Mouse (Mus musculus) G1E (cell line): Measurements from ENCODE around the gene Cant1. TPM values are rescaled to one million over a fixed set of nuclear protein-coding genes. Genes with fewer than 3 reads are reported as not detected.

Experiments
- ATAC-seq: 2 replicates; pipeline ENCODE4 v1.8.0; 2016; ENCODE audit warnings: mild to moderate bottlenecking; ENCODE audit not compliant: insufficient number of reproducible peaks, poor library complexity, low FRiP score, severe bottlenecking; ENCODE audit errors: extremely low read depth
- DNase-seq: peaks from one replicate; pipeline ENCODE4 v3.0.0; 2012; ENCODE audit warnings: low spot score
- H3K27me3 ChIP-seq: 2 replicates; pipeline ENCODE4 v1.6.1; 2012; ENCODE audit warnings: mild to moderate bottlenecking, low read length, inconsistent platforms; ENCODE audit not compliant: insufficient read depth
- H3K36me3 ChIP-seq: replicated peaks from 2 replicates; pipeline ENCODE3; 2012; ENCODE audit warnings: mild to moderate bottlenecking, inconsistent platforms
- H3K4me1 ChIP-seq: 2 replicates; pipeline ENCODE4 v1.6.1; 2012; ENCODE audit warnings: low read depth, low read length, inconsistent platforms, mixed read lengths; ENCODE audit not compliant: insufficient read depth
- H3K4me3 ChIP-seq: 2 replicates; pipeline ENCODE4 v1.5.1; 2012; ENCODE audit warnings: low read depth, mild to moderate bottlenecking, inconsistent platforms, low read length, moderate library complexity, mixed read lengths
- H3K9me3 ChIP-seq: replicated peaks from 2 replicates; pipeline ENCODE4 v1.6.1; 2012; ENCODE audit warnings: inconsistent platforms
- CTCF ChIP-seq: IDR thresholded peaks from 2 replicates; pipeline ENCODE4 v1.5.1; 2012; ENCODE audit warnings: low read depth, low read length, inconsistent platforms, mixed read lengths
- GATA1 ChIP-seq: IDR thresholded peaks from 2 replicates; pipeline ENCODE4 v1.6.1; 2012; ENCODE audit warnings: borderline replicate concordance, low read length, inconsistent platforms, mixed read lengths
- GATA2 ChIP-seq: IDR thresholded peaks from 2 replicates; pipeline ENCODE4 v1.6.1; 2012; ENCODE audit warnings: low read depth, low read length, inconsistent platforms, borderline replicate concordance
- POLR2AphosphoS5 ChIP-seq: IDR thresholded peaks from 2 replicates; pipeline ENCODE4 v1.6.1; 2012; ENCODE audit warnings: low read depth, low read length, inconsistent platforms; ENCODE audit not compliant: insufficient replicate concordance
- TAL1 ChIP-seq: conservative IDR thresholded peaks from 2 replicates; pipeline ENCODE4 v1.6.1; 2012; ENCODE audit warnings: low read depth, low read length, inconsistent platforms, mixed read lengths
- polyA plus RNA-seq: library from polyadenylated mRNA; stranded (reverse); fragments of >175 nt; gene quantifications from 2 replicates; pipeline ENCODE4 v1.2.3, GENCODE M21; 2012
- total RNA-seq, 2 experiments: library from RNA; stranded (forward) in 1 of 2; stranded (reverse) in 1 of 2; fragments of 200-1000 nt in 1 of 2; fragments of >200 nt in 1 of 2; fragmentation: Nextera tagmentation in 1 of 2; gene quantifications; 2 replicates each; pipeline ENCODE4 v1.2.3; 2014 to 2017

Cant1 gene
- total and polyA plus RNA-seq, 3 experiments, result 14.9 to 47.2 (median 16.5) TPM

- no peaks in the 10 kb centered on the region for H3K9me3 ChIP-seq
- no peaks in the 10 kb centered on the region for H3K27me3 ChIP-seq
- ATAC-seq (no peak), DNase-seq (no peak)
- H3K36me3 ChIP-seq, result peaks cover 100% of the 10 kb centered on the region
- TF ChIP-seq CTCF (no peak), POLR2AphosphoS5 (no peak), TAL1 (no peak)
- no peak overlapping the region for H3K4me3 ChIP-seq
- H3K4me1 ChIP-seq, result no peaks in the 10 kb centered on the region
These were observed 8.4 kb downstream of the Cant1 start for GRCm38 (mm10) chr11:118410479-118410878.

DNA sequence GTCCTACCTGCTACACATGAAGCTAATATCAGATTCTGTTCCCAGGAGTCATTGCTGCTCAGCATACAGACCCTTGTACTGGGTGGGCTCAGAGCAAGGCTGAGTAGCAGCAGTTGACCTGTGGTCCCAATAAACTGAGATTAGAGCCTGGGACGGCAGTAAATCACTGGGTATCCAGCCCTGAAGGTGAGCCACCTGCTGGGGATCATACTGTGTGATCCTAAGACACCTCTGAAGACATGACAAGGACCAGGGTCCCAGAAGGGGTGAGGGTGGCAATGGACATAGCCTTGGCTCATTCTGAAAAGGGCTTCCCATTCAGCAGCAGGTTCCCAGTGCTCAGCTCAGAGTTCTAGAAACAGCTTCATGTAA lies 8.8 kb downstream of the Cant1 start:
- Histone ChIP-seq H3K9me3 (no peaks in the 10 kb centered on the region), H3K36me3 (peaks cover 99% of the 10 kb centered on the region), H3K4me3 (no peak overlapping the region), H3K27me3 (no peaks in the 10 kb centered on the region), H3K4me1 (peaks cover under 1% of the 10 kb centered on the region)
- no peak for TF ChIP-seq TAL1
- TF ChIP-seq GATA1, result no peak
- TF ChIP-seq POLR2AphosphoS5, result no peak
- no peak for DNase-seq
- ATAC-seq, result no peak

- DNase-seq, result no peak
- peaks cover 96% of the 10 kb centered on the region for H3K36me3 ChIP-seq
These were observed 9.5 kb downstream of the Cant1 start for GRCm38 (mm10) chr11:118409106-118410072.

GRCm38 (mm10) chr11:118408051-118408740 lies 10.7 kb downstream of the Cant1 start:
- no peak for DNase-seq
- ATAC-seq, result no peak
- Histone ChIP-seq H3K27me3 (no peaks in the 10 kb centered on the region), H3K9me3 (no peaks in the 10 kb centered on the region), H3K36me3 (peaks cover 87% of the 10 kb centered on the region), H3K4me1 (peaks cover 13% of the 10 kb centered on the region), H3K4me3 (no peak overlapping the region)
- TF ChIP-seq GATA2, result no peak
- no peak for TF ChIP-seq CTCF
- no peak for TF ChIP-seq TAL1
- TF ChIP-seq POLR2AphosphoS5, result no peak
- TF ChIP-seq GATA1, result no peak

More at GRCm38 (mm10) chr11:118409106-118410072, 9.5 kb downstream of the Cant1 start:
- Histone ChIP-seq H3K9me3 (no peaks in the 10 kb centered on the region), H3K4me1 (peaks cover 8% of the 10 kb centered on the region), H3K4me3 (no peak overlapping the region), H3K27me3 (no peaks in the 10 kb centered on the region)
- TF ChIP-seq GATA2 (no peak), CTCF (no peak), GATA1 (no peak), TAL1 (no peak), POLR2AphosphoS5 (no peak)
- ATAC-seq, result no peak

DNA sequence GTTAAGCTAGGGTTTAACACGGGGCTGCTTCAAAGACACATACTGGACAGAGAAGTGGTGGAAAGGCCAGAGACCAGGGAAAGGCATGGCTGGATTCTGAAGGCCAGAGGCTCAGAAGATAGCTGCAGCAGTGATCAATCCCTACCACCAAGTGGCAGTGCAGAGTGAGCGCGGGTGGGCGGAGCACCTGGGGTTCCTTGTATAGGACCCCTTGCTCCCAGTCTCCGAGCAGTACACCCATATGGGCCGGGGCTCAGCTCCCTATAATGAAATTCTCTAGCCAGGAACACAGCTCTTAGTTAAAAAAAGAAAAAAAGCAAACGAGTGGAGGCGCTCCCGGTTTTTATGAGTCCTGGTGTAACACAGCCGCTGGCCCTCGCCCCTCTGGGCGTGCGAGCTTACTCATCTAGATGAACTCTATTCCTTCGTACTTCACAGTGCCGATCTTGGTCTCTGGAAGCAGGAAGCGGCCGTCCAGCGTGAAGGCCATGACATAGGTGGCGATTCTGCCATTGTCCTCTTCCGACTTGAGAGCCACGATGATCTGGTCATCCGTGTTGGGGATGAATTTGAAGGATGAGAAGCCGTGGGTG lies 11.5 kb downstream of the Cant1 start:
- Histone ChIP-seq H3K4me1 (peaks cover 13% of the 10 kb centered on the region), H3K27me3 (no peaks in the 10 kb centered on the region), H3K9me3 (no peaks in the 10 kb centered on the region), H3K36me3 (peaks cover 79% of the 10 kb centered on the region), H3K4me3 (no peak overlapping the region)
- DNase-seq (no peak), ATAC-seq (no peak)
- TF ChIP-seq CTCF (no peak), GATA2 (no peak), POLR2AphosphoS5 (no peak), GATA1 (no peak), TAL1 (no peak)

GRCm38 (mm10) chr11:118406521-118406920 lies 12.4 kb downstream of the Cant1 start:
- Histone ChIP-seq H3K4me1 (peaks cover 20% of the 10 kb centered on the region), H3K4me3 (no peak overlapping the region), H3K9me3 (no peaks in the 10 kb centered on the region), H3K36me3 (peaks cover 70% of the 10 kb centered on the region), H3K27me3 (no peaks in the 10 kb centered on the region)
- DNase-seq (no peak), ATAC-seq (no peak)
- no peak for TF ChIP-seq POLR2AphosphoS5
- TF ChIP-seq CTCF, result no peak
- no peak for TF ChIP-seq GATA1
- no peak for TF ChIP-seq TAL1
- no peak for TF ChIP-seq GATA2
